Mouse (Mus musculus) cerebral cortex, adult 2 months (tissue): Measurements from ENCODE around the gene E330021D16Rik.

ENCODE experiments used
- WGBS: fragments of 180-500 bp; shearing (Covaris S2); methylation state at CpG from one replicate; pipeline ENCODE4 v1.1.7; 2018; 5-methylcytosine and 5-hydroxymethylcytosine counted together

The E330021D16Rik gene

DNA sequence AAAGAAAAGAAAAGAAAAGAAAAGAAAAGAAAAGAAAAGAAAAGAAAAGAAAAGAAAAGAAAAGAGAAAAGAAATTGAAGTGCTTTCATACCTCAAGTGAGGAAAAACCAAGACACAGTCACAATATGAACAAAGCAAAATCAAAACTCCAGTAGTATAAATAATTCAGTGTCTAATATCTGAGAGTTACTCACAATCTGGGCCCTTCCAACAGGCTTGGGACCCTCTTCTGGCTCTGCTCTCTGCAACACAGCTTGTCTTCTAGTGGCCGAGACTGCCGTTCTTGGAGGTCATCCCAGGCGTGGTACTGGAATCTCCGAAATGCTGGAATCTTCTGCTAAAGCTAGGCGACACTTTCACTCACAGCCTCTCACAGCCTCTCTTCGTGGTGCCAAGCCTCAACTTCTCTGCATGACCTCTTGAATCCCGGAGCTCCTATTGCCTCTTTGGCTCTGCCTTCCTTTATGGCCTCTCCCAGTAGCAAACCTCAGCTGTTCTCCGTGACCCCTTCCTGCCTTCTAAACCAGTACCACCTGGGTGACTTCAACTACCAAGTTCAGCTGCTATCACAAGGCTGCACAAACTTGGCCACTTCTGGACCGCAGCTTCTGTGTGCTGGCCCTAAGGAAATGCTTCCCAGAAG lies at the start of gene E330021D16Rik:
E330021D16Rik (minus strand) TSS at position 437 of the 643 bp plus-strand sequence.
- WGBS = 88% methylated on average over 9 of the region's 9 CpGs

DNA sequence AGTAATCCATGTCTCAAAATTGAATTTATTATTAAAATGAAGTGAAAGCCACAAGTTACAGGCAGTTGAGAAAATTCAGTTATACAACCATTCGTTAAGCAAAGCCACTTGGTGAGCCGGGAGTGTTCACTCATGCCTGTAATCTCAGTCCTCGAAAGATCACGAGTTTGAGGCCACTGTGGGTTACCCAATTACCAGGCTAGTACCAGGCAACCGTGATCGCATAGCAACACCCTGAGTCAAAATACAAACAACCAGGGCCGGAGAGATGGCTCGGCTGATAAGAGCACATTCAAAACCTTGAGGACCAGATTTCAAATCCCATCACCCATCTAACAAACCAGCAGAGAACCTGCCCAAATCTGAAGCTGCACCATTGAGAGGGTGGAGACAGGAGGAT lies 49.7 kb upstream of the E330021D16Rik start:
- WGBS = 82% methylated on average over 8 of the region's 8 CpGs

DNA sequence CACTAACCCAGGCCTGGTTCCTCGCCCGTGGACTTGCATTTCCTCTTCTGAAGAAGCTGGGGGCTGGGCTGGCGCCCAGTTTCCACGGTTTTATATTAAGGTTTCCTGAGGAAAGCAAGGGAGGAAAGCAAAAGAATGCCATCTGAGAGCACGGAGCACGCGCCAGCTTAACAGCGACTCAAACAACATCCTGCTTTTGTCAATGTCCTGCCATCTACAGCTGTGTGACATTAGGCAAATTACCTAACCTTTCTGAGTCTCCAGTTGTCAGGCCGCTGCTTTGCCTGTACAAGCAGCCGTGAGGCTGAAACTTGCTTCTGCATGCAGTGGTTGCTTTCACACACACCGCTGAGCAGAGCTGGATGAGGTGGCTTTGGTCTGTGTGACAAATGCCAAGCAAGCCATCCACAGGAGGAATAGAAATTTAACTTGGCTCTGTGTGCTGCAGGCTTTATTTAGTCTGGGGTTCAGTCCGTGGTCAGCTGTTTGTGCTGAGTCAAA lies 48.8 kb upstream of the E330021D16Rik start:
- 37% methylated on average over 12 of the region's 12 CpGs for WGBS

DNA sequence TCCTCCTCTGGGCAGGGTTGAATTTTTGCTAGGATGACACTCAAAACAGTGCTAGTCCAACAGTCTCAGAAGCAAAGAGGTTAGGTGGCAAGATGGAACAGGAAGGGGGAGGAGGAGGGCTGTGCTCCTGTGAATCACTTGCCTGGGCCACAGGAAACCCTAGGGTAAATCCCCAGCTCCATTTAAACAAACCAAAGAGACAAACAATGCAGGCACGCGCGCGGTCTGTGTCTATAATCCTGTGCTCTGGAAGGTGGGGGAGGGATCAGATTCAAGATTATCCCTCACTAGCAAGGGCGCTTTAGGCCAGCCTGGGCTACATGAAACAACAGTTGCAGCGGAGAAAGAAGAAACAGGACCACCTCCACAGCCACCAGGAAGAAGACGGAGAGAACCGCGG lies 48.1 kb upstream of the E330021D16Rik start:
- WGBS = 79% methylated on average over 9 of the region's 9 CpGs

DNA sequence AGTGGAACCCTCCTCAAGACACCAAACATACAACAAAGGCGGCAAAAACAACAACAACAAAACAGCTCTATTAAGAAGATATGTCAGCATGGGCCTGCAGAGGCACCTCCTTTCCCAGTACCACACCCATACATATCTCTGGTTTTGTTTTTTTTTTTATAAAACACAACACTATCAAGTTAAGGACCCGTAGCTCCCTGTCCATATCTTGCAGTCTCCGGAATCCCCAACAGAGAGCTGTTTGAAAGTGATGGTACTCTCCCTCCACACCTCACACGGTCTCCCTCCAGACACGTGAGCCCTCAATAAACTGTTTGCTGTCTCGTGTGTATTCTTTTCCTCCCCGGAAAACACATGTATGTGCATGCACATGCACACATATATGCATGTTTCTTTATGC lies 43.8 kb upstream of the E330021D16Rik start:
- WGBS = 95% methylated on average over 7 of the region's 7 CpGs

DNA sequence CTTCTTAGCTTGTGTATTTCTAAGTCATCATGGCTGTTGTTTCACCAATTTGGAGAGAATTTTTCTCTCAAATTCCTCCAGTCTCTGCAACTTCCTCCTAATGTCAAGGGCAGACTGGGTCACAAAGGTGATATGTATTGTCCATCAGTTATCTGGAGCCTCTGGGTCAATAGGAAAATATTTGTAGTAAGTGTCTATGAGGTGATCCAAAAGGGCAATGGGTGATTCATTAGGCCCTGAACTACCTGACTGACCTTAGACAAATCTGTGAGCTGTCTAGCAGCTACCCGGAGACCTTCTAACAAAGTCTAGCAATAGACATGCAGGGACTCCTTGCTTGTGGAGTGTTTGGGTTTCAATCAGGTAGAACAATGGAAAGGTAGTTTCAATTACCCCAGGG lies 40.9 kb upstream of the E330021D16Rik start:
- WGBS = 98% methylated on average over 1 of the region's 1 CpGs

DNA sequence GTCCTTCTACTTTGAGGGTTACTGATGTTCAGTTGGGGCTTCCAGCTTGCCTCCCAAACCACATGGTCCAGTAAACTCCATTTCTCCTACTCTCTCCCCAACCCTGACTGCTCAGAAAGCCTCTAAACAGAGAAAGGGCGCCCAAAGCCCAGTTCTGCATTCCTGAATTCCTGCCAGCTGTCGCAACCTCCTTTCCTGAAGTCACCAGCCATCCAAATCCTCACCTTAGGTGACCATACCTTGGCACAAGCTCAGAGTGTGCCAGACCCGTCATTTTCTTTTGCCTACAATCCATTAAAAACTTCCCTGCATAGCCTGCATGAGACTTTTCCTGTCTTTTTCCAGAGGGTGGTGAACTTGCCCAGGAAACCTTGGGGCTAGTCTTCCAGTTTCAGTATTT lies 40.3 kb upstream of the E330021D16Rik start:
- WGBS = 81% methylated on average over 3 of the region's 3 CpGs

DNA sequence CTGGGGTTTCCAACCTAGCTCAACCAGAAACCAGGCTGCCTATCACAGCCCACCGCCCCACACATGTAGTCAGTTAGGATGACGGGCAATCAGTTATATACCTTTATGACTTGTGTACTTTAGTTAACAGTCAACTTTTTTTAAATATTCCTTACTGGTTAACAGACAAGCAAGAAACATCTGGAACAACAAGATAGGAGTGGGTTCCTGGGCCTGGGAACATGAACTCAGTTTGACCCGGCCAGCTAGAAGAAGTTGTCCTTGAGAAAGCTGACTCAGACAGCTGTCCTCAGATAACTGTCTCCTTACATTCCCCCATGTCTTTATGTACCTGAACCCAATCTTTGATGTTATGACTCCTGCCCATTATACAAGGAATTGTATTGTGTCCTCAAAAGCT lies 37.3 kb upstream of the E330021D16Rik start:
- 92% methylated on average over 3 of the region's 3 CpGs for WGBS

DNA sequence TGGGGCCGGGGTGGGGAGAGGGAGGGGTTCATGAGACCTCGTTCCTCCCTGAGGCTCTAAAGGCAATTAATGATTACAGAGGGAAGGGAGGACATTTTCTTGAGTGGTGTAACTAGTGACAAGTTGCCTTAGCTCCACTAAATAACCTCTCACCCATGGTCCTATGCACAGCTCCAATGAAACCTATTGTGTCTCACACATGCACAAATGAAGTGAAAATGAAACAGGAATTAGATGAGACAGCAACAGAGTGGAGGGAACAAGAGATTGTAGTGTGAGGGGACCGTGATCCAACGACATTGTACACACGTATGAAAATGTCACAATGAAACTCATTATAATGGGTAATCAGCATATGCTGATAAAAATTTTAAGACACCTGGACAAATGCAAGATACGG lies 35.5 kb upstream of the E330021D16Rik start:
- WGBS = 91% methylated on average over 6 of the region's 6 CpGs

DNA sequence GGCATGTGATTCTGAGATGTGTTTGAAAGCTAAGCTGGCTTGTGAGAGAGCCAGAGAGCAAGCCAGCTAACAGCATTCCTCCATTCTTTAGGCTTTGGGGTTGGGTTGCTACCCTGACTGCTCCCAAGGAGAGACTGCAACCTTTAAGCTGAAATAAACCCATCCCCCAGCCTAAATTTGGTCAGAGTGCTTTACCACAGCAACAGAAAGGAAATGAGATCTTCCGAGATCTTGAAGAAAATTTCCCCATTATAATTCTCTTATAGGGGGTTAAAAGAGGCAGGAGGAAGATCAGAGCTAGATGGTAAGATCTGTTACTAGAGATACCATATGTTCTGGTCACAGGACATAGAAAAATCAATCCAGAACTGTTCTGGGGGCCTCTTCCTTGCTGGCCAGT lies 34.6 kb upstream of the E330021D16Rik start:
- WGBS = 93% methylated on average over 1 of the region's 1 CpGs

DNA sequence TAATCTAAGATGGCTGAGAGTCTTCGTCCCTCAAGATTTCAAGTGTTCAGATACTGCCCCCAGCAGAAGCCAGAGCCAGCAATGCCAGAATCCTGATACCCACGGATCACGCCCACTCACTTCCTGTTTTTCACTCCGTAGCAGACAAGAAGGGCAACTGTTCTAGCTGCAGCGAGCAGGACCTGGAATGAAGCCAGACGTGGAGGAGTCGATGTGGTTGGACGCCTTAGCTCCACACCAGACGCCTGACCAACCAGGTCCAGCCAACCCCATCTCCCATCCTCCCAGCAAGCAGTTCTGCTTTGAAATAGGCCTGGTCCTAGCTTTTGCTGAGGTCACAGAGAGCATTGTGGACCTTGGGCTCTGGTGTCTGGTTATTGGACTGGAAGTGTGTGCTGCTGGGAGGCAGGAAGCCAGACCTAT lies 33.9 kb upstream of the E330021D16Rik start:
- 25% methylated on average over 9 of the region's 9 CpGs for WGBS

DNA sequence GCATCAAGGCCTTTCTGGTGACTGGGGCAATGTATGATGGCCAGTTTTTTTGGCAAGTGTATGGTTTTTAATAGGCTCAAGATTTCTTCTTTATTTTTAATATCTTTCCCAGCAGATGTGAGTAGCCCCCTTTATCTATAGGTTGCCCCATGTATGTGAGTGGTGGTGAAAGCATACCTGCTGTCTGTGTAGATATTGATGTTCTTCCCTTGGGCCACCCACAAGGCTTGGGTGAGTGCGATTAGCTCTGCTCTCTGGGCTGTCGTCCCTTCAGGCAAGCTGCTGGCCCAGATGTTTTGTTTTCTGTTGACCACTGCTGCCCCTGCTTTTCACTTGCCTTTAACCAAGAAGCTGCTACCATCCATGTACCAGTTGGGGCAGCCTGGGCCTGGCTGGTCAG lies 23.8 kb upstream of the E330021D16Rik start:
- WGBS = 91% methylated on average over 2 of the region's 2 CpGs

DNA sequence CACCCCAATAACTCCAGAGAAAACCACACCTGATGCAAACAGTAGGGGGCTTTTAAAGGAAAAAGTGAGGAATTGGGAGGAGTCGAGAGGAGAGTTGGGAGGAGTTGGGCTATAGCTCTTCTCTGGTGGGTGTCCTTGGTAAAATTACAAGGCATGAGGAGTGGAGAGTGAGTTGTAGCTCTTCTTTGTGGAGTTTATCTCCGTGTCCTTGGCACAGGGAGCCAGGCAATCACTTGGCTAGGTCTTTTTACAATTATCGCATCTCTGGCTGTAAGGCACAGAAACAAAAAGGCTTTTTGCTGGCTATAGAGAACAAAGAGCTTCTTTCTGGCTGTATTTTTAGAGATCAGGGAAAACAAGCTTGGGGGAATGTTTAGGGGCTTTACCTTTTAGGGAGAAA lies 20.8 kb upstream of the E330021D16Rik start:
- 61% methylated on average over 3 of the region's 3 CpGs for WGBS

DNA sequence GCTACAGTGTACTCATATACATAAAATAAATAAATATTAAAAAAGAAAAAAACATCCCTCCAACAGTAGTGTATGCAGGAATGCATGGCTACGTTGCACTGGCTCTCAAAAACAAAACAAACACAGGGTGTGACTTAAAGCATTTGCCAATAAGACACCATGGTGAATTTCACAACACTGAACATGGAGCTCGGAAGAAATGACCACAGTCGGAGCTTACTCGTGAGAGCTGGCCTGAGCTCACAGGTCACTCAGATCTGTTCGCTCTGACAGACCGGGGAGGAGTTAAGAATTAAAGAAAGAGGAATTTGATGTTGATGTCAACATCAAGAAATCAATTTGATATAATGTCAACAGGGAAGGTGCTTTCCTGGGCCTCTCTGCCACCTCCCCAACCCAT lies 18.2 kb upstream of the E330021D16Rik start:
- WGBS = 92% methylated on average over 6 of the region's 6 CpGs

DNA sequence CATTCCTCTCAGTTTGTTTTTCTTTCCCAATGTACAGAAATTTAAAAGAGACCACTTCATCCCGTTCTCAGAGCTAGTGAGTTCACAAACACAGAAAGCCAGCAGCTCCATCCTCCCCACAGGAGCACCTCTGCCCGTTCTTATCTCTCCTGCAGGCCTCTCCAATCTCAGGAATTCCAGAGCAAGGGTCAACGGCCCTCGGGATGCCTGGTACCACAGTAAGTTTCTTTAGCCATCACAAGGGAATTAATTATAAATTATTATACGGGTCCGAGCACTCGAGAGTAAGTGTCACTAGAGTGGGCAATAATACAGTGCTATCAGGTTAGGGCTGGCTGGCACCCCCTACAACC lies 16.5 kb upstream of the E330021D16Rik start:
- WGBS = 70% methylated on average over 7 of the region's 7 CpGs

DNA sequence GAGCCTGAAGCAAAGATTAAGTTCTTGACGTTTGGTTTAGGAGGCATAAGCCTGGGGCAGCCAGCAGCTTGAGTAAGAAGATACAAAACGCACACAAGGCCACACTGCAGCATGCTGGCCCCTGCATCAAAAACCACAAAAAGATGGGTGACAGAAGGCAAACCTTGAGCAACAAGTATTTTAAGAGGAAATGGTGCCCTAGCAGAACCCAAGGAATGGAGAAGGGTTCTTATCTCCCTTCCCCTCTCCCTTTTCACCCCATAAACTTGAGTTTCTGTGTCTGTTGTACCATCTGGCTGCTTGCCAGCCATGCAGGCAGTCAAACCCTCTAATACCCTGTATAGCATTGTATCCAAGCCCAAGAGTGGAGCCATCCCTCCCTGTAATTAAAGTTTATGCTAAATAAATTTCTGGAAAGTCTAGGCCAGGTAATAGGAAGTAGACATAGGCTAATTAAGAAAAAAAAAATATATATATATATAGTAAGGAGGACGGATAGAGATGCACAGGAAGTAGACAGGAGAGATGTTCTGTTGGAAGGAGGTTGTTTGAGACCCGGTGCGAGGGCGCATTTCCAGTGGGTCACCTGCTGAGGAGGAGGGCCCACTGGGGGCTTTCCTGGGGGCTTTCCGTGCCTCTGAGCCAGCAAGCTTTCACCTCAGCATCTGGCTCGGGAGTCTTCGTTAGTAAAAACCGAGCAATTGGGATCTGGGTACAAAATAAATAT lies 16.0 kb upstream of the E330021D16Rik start:
- WGBS = 73% methylated on average over 10 of the region's 10 CpGs

DNA sequence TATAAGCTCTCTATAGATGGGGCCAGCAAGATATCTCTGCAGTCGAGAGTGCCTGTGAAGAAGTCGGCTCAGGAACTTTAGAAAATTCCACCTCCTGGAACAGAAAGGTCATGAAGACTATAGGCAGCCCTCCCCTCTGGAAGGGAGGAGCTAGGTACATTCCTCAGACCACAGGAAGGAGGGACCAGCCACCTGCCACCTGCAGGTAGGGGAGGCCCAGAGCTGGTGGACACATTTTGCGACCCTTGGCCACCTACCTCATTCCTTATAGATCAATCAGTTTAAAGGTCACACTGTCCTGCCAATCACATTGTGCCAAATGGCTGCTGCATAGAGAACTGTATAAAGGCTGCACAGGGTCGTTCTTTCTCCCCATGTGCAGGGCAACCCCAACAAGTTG lies 14.1 kb upstream of the E330021D16Rik start:
- 72% methylated on average over 4 of the region's 4 CpGs for WGBS

DNA sequence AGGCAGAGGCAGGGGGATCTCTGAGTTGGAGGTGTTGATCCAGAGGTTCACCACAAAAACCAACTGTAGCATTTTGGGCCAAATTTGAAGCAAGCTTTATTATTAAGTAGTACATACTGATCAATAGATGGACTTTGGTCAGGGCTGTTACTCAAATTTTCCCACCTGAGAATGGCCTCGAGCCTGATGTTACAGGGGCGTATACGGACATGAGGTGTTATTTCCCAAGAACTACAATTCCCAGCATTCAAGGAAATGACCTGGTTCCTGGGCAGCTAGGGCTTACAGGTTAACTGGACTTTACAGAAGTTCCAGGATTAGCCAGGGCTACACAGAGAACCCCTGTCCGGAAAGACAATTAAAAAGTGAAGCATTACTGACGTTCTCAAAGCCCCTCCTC lies 13.0 kb upstream of the E330021D16Rik start:
- WGBS = 98% methylated on average over 5 of the region's 5 CpGs

DNA sequence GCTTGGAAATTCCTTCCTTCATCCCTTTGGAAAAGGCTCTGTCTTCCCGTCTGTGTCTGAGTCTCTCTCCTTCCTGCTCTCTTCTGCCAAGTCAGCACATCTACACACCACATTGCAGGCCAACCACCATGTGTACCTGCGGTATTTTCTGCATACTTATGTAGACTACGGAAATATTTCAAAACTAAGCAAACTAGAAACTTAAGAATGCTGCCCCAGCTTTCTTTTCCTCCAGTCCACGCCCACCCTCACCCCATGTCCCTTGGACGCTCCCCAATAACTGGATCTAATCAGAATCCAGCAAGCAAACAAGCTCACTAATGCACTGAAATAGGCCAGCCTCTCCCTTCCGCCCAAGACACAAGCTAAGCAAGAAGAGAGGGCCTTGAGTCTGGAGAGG lies 11.9 kb upstream of the E330021D16Rik start:
- WGBS = 82% methylated on average over 6 of the region's 6 CpGs

DNA sequence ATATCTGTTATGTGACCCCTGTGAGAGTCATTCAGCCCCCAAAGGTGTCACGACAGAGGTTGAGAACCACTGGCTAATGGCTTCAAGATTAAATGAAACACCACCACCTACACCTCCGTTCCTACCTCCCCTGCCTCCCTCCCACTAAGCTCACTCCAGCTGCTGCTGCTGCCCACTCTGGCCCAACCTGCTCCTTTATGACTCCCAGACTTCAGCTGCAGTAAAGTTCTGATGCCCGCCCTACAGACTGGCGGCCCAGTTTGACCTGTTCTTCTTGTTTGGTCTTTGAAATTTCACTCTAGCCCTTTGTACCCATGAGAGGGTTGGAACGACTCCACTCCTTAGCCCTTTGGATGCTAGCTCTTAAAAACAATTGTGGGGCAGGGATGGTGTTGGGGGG lies 10.6 kb upstream of the E330021D16Rik start:
- 92% methylated on average over 5 of the region's 5 CpGs for WGBS

DNA sequence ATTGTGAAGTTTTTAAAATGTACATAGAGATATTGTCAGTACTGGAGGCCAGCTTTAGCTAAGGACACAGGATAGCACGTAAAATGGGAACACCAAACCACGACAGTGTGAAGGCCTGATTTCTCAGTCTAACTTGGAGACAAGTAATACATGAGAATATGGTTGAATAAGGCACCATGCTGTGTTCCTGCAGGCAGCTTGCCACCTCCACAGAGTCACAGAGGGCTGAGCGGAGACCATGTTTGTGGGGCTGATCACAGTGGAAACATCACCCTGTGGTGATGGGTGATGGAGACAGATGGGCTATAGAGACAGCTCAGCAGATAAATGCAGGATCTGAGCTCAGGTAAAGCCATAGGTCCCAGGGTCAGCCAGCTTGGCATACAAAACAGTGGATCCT lies 8.8 kb upstream of the E330021D16Rik start:
- 86% methylated on average over 3 of the region's 3 CpGs for WGBS

DNA sequence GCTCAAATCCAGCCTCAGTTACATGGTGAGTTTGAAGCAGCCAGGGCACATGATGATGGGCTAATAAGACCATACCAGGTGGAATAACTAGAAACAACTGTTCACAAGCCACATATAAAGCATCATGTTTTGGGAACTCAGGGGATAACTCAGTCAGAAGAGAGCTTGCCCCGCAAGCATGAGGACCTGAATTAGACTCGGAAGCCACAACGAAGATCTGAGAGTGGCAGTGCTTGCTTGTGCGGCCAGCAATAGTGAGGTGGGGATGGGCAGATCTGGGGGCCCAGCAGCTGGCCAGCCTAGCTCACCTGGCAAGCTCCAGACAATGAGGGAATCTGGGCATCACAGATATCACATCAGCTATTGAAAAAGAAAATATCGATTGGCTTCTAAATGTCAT lies 7.8 kb upstream of the E330021D16Rik start:
- 87% methylated on average over 5 of the region's 5 CpGs for WGBS

DNA sequence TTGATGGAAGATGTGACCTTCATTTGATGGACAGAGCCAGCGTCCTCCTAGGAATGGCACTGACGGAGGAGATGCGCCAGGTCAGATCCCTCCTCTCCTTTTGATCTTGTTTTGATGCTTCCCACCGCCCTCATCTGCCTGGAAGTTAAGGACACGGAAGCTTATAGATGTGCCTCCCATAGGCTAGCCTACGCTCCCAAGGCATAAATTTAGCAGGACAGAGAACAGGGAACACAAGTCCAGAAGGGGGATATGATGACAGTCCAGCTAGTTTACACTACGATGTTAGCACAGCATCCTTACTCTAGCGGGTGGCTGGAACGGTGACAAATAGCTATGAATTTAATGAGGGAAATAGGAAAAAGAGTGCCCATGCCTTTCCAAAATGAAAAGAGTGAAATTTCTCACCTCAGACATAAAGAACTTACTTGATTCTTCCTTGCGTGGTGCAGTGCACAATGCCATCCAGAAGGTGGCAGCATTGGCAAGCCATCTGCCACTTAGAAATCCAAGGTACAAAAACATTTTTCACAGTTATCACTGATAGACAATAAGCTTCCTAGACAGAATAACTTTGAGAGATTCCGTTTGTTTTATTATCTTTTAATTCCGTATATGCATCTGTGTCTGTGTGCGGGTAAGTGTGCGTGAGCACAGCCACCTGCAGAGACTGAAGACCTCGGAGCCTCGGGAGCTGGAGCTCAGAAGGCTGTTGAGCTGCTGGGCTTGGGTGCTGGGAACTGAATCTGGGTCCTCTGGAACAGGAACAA lies 6.9 kb upstream of the E330021D16Rik start:
- 52% methylated on average over 16 of the region's 16 CpGs for WGBS
